Mouse (Mus musculus) liver, embryonic 14.5 days (tissue): ENCODE measurements around the gene Gkn3. TPM values are rescaled to one million over a fixed set of nuclear protein-coding genes. Genes with fewer than 3 reads are reported as not detected.

ENCODE experiments used
- ATAC-seq: fragments of 200-750 bp; cut with Nextera tagmentation; 2 replicates; pipeline ENCODE4 v1.8.0; 2017; ENCODE audit warnings: moderate number of reproducible peaks, mild to moderate bottlenecking, moderate library complexity; ENCODE audit not compliant: insufficient read depth
- DNase-seq, 3 experiments: peaks; one replicate each; pipeline ENCODE4 v3.0.0-alpha.2; 2012 to 2013; ENCODE audit warnings: low read depth in 3 of 3, low spot score in 3 of 3
- H3K27ac ChIP-seq: fragments of 300-500 bp; sonication (generic); 2 replicates; pipeline ENCODE4 v1.5.1; 2014; ENCODE audit warnings: moderate library complexity, mild to moderate bottlenecking, control low read depth, inconsistent platforms
- H3K27me3 ChIP-seq: fragments of 300-500 bp; sonication (generic); 2 replicates; pipeline ENCODE4 v1.6.1; 2014; ENCODE audit warnings: mild to moderate bottlenecking, low read length, moderate library complexity; ENCODE audit not compliant: control insufficient read depth, insufficient read depth
- H3K36me3 ChIP-seq: fragments of 300-500 bp; sonication (generic); replicated peaks from 2 replicates; pipeline ENCODE4 v1.6.1; 2014; ENCODE audit warnings: low read depth; ENCODE audit not compliant: control insufficient read depth, insufficient read depth
- H3K4me1 ChIP-seq, 2 experiments: fragments of 200-500 bp in 1 of 2; fragments of 300-500 bp in 1 of 2; sonication (generic) in 1 of 2; replicated peaks; 2 replicates each; pipeline ENCODE4 v1.6.1; 2012 to 2014; ENCODE audit warnings: antibody characterized with exemption in 1 of 2, inconsistent platforms in 1 of 2, low read length in 1 of 2; ENCODE audit not compliant: control insufficient read depth in 2 of 2, insufficient read depth in 2 of 2
- H3K4me2 ChIP-seq: fragments of 300-500 bp; sonication (generic); 2 replicates; pipeline ENCODE4 v1.6.1; 2014; ENCODE audit warnings: low read depth, mild to moderate bottlenecking, control low read depth, moderate library complexity
- H3K4me3 ChIP-seq, 2 experiments: fragments of 200-500 bp in 1 of 2; fragments of 300-500 bp in 1 of 2; sonication (generic) in 1 of 2; 2 replicates each; pipeline ENCODE4 v1.5.1; 2012 to 2014; ENCODE audit warnings: low read depth in 2 of 2, low read length in 2 of 2, mild to moderate bottlenecking in 2 of 2, control low read depth in 1 of 2, inconsistent platforms in 1 of 2, moderate library complexity in 1 of 2; ENCODE audit not compliant: insufficient read depth in 1 of 2
- H3K9ac ChIP-seq: fragments of 300-500 bp; sonication (generic); replicated peaks from 2 replicates; pipeline ENCODE4 v1.6.1; 2014; ENCODE audit warnings: mild to moderate bottlenecking, control low read depth, moderate library complexity
- H3K9me3 ChIP-seq: fragments of 300-500 bp; sonication (generic); 2 replicates; pipeline ENCODE4 v1.6.1; 2016; ENCODE audit warnings: low read length, mixed read lengths; ENCODE audit not compliant: control insufficient read depth
- CTCF ChIP-seq: IDR thresholded peaks from 2 replicates; pipeline ENCODE4 v1.5.1; 2016; ENCODE audit warnings: antibody characterized with exemption, low read depth, control low read depth
- EP300 ChIP-seq: IDR thresholded peaks from 2 replicates; pipeline ENCODE4 v1.6.1; 2016; ENCODE audit warnings: antibody characterized with exemption, low read depth
- WGBS: fragments of 180-500 bp; shearing (Covaris S2); extraction: QIAGEN DNeasy Blood & Tissue Kit; methylation state at CpG from one replicate; pipeline ENCODE4 v1.1.7; 2014; ENCODE audit not compliant: insufficient replicate concordance; 5-methylcytosine and 5-hydroxymethylcytosine counted together
- polyA plus RNA-seq, 2 experiments: library from polyadenylated mRNA; depleted of rRNA in 1 of 2; stranded (reverse) in 1 of 2; unstranded in 1 of 2; fragments of >200 nt; fragmentation: Nextera tagmentation in 1 of 2; extraction: Ambion mirVana in 1 of 2; gene quantifications; 2 replicates each; pipeline versions ENCODE4 v1.2.1 to v1.2.3; 2012 to 2014

The Gkn3 gene
- polyA plus RNA-seq, 2 experiments, result 0.03 TPM; not detected in 1

GRCm38 (mm10) chr6:87399886-87400566 lies 11.3 kb upstream of the Gkn3 start:
- Histone ChIP-seq H3K4me2 (no peak overlapping the region), H3K9ac (no peak overlapping the region), H3K4me1 (peaks cover 0 to 14% of the 10 kb centered on the region in 2 experiments; a peak in 2 of 4 replicates), H3K9me3 (no peaks in the 10 kb centered on the region), H3K4me3 (no peak overlapping the region), H3K27me3 (no peaks in the 10 kb centered on the region), H3K27ac (no peak overlapping the region), H3K36me3 (no peaks in the 10 kb centered on the region)
- TF ChIP-seq CTCF, result no peak
- TF ChIP-seq EP300, result no peak
- DNase-seq (no peak), ATAC-seq (no peak)
- WGBS, result 15% methylated on average over 4 of the region's 4 CpGs

DNA sequence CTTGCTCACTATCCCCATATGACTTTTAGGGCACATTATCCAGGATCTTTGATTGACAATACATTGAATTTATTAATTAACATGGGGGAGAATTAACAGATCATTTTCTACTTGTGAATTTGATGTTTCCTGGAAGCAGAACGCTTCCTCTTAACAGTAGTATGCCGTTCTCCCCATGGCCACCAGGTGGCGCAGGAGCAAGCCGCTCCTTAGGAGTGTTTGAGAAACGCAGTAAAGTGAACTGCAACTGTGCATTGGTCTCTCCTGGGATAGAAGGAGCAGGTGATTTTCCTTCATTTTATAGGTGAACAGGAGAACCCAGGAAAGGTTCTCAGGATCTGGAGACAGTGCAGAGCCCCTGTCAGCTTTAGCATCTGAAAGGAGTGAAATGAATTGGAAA lies 10.4 kb upstream of the Gkn3 start:
- TF ChIP-seq EP300, result no peak
- TF ChIP-seq CTCF, result peak; percentile 96
- H3K9me3 ChIP-seq, result no peaks in the 10 kb centered on the region
- H3K4me3 ChIP-seq, result no peak overlapping the region
- ATAC-seq (no peak), DNase-seq (peak in 2 of 3 experiments; percentile 33 to 41)
- H3K27me3 ChIP-seq, result no peaks in the 10 kb centered on the region
- no peak overlapping the region for H3K27ac ChIP-seq
- H3K9ac ChIP-seq, result no peak overlapping the region
- H3K4me2 ChIP-seq, result no peak overlapping the region
- H3K36me3 ChIP-seq, result no peaks in the 10 kb centered on the region
- H3K4me1 ChIP-seq, result peaks cover 0 to 14% of the 10 kb centered on the region in 2 experiments; a peak in 2 of 4 replicates
- WGBS, result 1% methylated on average over 5 of the region's 5 CpGs

DNA sequence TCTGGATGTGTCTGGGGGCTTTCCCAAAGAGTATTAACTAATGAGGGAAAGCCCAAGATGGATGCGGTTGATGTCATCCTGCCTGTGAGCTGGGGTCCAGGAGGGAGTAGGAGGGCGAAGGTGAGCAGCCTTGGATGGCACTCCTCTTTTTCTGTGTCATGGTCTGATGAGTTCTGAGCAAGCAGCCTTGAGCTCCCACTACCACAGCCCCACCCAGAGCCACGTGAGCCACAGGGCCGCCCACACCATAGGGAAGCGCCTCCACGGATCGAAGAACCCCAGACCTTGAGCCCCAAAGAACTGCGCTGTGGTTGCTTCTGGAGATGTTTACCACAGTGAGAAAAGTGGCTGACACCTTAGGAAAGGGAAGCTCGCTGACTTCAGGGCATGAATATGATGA lies 6.0 kb upstream of the Gkn3 start:
- Histone ChIP-seq H3K27me3 (no peaks in the 10 kb centered on the region), H3K9me3 (no peaks in the 10 kb centered on the region), H3K4me1 (peaks cover 0 to 9% of the 10 kb centered on the region in 2 experiments; a peak in 3 of 4 replicates), H3K36me3 (no peaks in the 10 kb centered on the region), H3K9ac (no peak overlapping the region), H3K27ac (no peak overlapping the region), H3K4me2 (no peak overlapping the region), H3K4me3 (no peak overlapping the region)
- DNase-seq (no peak), ATAC-seq (no peak)
- WGBS, result 57% methylated on average over 9 of the region's 9 CpGs
- TF ChIP-seq CTCF, result no peak
- TF ChIP-seq EP300, result no peak

DNA sequence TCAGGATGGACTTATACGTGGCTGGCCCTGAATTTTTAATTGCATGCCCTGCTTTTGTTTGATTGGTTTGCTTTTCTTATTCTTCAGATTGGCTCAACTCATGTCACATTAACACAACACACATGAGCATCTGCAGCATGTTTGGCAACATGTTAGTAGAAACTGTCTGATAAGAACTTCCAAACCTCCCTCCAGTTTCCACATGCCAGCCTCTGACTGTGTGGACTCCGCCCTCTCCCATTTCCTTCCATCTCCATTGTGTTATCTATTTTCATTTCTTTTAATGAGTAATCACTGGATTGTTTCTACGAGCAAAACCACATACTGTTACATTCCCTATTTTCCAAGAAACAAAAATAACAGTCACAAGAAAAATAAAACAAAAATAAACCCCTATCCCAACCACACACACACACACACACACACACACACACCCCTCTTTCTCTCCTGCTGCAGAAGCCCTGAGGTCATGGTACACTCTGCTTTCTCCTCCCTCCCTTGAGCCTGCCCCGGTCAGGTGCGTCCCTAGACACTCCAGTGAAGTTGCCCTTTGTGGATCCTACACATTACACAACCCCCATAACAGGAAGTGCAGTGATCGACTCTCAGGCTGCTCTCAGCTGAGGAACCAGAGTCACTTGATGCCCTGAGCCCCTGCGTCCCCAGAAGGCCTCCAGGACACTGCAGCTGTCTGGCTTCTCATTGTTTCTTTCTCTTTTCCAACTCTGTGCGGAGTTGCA lies 4.9 kb upstream of the Gkn3 start:
- H3K27ac ChIP-seq, result no peak overlapping the region
- no peaks in the 10 kb centered on the region for H3K9me3 ChIP-seq
- 31% methylated on average over 8 of the region's 8 CpGs for WGBS
- H3K9ac ChIP-seq, result no peak overlapping the region
- H3K4me1 ChIP-seq, result peaks cover 0 to 13% of the 10 kb centered on the region in 2 experiments; a peak in 3 of 4 replicates
- H3K27me3 ChIP-seq, result no peaks in the 10 kb centered on the region
- H3K4me2 ChIP-seq, result no peak overlapping the region
- TF ChIP-seq CTCF (no peak), EP300 (no peak)
- no peak for DNase-seq
- H3K36me3 ChIP-seq, result no peaks in the 10 kb centered on the region
- no peak overlapping the region for H3K4me3 ChIP-seq
- ATAC-seq, result 0 out of 2 replicates have a peak, but pooled peaks have one; percentile 31

- 20% methylated on average over 5 of the region's 5 CpGs for WGBS
- Histone ChIP-seq H3K9ac (no peak overlapping the region), H3K4me2 (no peak overlapping the region), H3K4me1 (peaks cover 0 to 17% of the 10 kb centered on the region in 2 experiments; a peak in 3 of 4 replicates), H3K9me3 (no peaks in the 10 kb centered on the region), H3K4me3 (no peak overlapping the region), H3K36me3 (no peaks in the 10 kb centered on the region), H3K27ac (no peak overlapping the region), H3K27me3 (no peaks in the 10 kb centered on the region)
- TF ChIP-seq EP300 (peak; percentile 22; the same call in 1 of the 2 replicates), CTCF (no peak)
- DNase-seq (no peak), ATAC-seq (peak; percentile 21; the same call in 1 of the 2 replicates)
Measured at GRCm38 (mm10) chr6:87389455-87389989, 787 bp upstream of the Gkn3 start.
